7 mouse cellular contexts compared by ENCODE assay signal in the genomic region with DNA sequence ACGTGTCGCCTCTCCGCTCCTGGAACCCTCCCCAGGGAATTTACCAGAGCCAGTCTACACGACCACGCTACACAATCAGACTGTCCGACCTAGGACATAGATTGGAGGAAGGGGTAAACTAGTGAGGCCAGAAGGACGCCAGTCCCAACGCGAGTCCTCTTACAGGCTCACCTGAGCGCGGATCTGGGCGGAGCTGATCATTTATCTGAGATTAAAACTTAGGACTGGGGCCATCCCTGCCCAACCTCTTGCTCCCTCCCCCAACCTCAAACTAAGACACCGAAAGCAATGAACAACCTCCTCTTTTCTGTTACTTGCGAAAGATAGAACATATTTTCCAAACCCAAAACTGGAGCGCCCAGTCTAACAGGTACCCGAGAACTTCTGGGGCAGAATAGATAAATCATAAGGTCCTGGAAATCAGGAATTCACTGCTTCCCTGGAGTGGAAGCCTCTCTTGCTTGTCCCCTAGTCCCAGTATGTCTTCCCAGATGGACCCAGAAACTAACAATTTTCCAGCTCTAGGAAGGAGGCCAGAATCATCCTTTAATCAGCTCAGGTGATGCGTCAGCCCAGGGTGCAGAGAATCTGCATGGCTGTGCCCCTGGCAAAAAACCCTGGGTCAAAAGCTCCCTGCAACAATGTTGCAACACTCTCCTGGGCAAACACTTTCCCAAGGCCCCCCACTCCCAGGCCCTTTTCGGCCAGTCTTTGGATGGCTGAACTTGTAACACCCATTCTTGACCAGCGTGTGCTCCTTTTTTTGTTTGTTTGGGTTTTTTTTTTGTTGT. TPM values are rescaled to one million over a fixed set of nuclear protein-coding genes. Genes with fewer than 3 reads are reported as not detected.
A peak's percentile ranks its signal among the peaks of the same experiment; 100 is the strongest.
DNase-seq lines count a peak whose midpoint lies in the region; ATAC-seq and TF ChIP-seq lines count a peak whose summit lies in the region.

No protein-coding gene starts in this region.

- no peaks in the 10 kb centered on the region; the same call in 1 of the 2 replicates for H3K36me3 ChIP-seq in lung, embryonic 16.5 days (ENCODE audit: control insufficient read depth, insufficient read depth, low read length)
- H3K36me3 ChIP-seq in forebrain, embryonic 10.5 days (replicated peaks) = peaks cover 20% of the 10 kb centered on the region
- H3K36me3 ChIP-seq in intestine, postnatal 0 days (ENCODE audit: control insufficient read depth, insufficient read depth) = no peaks in the 10 kb centered on the region

- peak overlapping the region; percentile 76 for H3K9ac ChIP-seq in lung, embryonic 16.5 days (ENCODE audit: low read length)
- H3K9ac ChIP-seq in intestine, postnatal 0 days (ENCODE audit: low read depth, low read length) = 0 out of 2 replicates have a peak overlapping the region, but pooled peaks have one; percentile 66

- no peaks in the 10 kb centered on the region for H3K27me3 ChIP-seq in lung, embryonic 16.5 days (ENCODE audit: control insufficient read depth, insufficient read depth, low read depth, low read length)
- H3K27me3 ChIP-seq in forebrain, embryonic 10.5 days (ENCODE audit: poor library complexity, severe bottlenecking) = peaks cover 49% of the 10 kb centered on the region
- H3K27me3 ChIP-seq in intestine, postnatal 0 days (replicated peaks; ENCODE audit: control insufficient read depth, insufficient read depth, low read length) = no peaks in the 10 kb centered on the region

- peak overlapping the region; percentile 73 for H3K4me3 ChIP-seq in lung, embryonic 16.5 days (ENCODE audit: low read length)
- H3K4me3 ChIP-seq in forebrain, embryonic 10.5 days = peak overlapping the region; percentile 93
- H3K4me3 ChIP-seq in intestine, postnatal 0 days (ENCODE audit: low read depth, low read length) = peak overlapping the region; percentile 79
- H3K4me3 ChIP-seq in olfactory bulb, adult 2 months (ENCODE audit: insufficient read depth, low read depth, low read length) = peak overlapping the region; percentile 74

- WGBS in lung, embryonic 16.5 days = 23% methylated on average over 19 of the region's 19 CpGs
- WGBS in forebrain, embryonic 10.5 days = 19% methylated on average over 19 of the region's 19 CpGs
- 24% methylated on average over 19 of the region's 19 CpGs for WGBS in intestine, postnatal 0 days
- 32% methylated on average over 19 of the region's 19 CpGs for WGBS in olfactory bulb, adult 2 months

- no peaks in the 10 kb centered on the region for H3K9me3 ChIP-seq in lung, embryonic 16.5 days (ENCODE audit: control insufficient read depth, low read length)
- 0 out of 2 replicates have a peak, but pooled peaks cover 4% of the 10 kb centered on the region for H3K9me3 ChIP-seq in forebrain, embryonic 10.5 days
- no peaks in the 10 kb centered on the region for H3K9me3 ChIP-seq in intestine, postnatal 0 days (ENCODE audit: control insufficient read depth)

- peaks cover 28% of the 10 kb centered on the region for H3K4me1 ChIP-seq in lung, embryonic 16.5 days (replicated peaks; ENCODE audit: control insufficient read depth, insufficient read depth, low read length)
- peaks cover 43% of the 10 kb centered on the region for H3K4me1 ChIP-seq in forebrain, embryonic 10.5 days
- H3K4me1 ChIP-seq in intestine, postnatal 0 days (replicated peaks; ENCODE audit: control insufficient read depth, insufficient read depth, low read length) = peaks cover 13% of the 10 kb centered on the region
- H3K4me1 ChIP-seq in olfactory bulb, adult 2 months (ENCODE audit: control insufficient read depth, insufficient read depth, low read length) = peaks cover 24% of the 10 kb centered on the region

- no peak for TF ChIP-seq POLR2A in olfactory bulb, adult 2 months (IDR thresholded peaks at IDR 0.05; ENCODE audit: insufficient read depth, low read depth, low read length)

- peak overlapping the region; percentile 93 for H3K4me2 ChIP-seq in lung, embryonic 16.5 days (ENCODE audit: low read depth, low read length)
- peak overlapping the region; percentile 74 for H3K4me2 ChIP-seq in intestine, postnatal 0 days (replicated peaks; ENCODE audit: low read depth)

- peak overlapping the region; percentile 77 for H3K27ac ChIP-seq in lung, embryonic 16.5 days (ENCODE audit: low read length)
- H3K27ac ChIP-seq in forebrain, embryonic 10.5 days = peak overlapping the region; percentile 97
- peak overlapping the region; percentile 41; the same call in 1 of the 2 replicates for H3K27ac ChIP-seq in intestine, postnatal 0 days (ENCODE audit: low read depth, low read length)
- H3K27ac ChIP-seq in olfactory bulb, adult 2 months (ENCODE audit: insufficient read depth, low read depth, low read length) = peak overlapping the region; percentile 58

- no peak for TF ChIP-seq CTCF in intestine, postnatal 0 days (IDR thresholded peaks at IDR 0.05; ENCODE audit: low read depth)
- TF ChIP-seq CTCF in olfactory bulb, adult 2 months (IDR thresholded peaks at IDR 0.05; ENCODE audit: insufficient read depth, low read depth, low read length) = no peak

- ATAC-seq in lung, embryonic 16.5 days (ENCODE audit: low read depth) = no peak; the same call in 1 of the 2 replicates
- peak; percentile 4; the same call in 1 of the 2 replicates for ATAC-seq in intestine, postnatal 0 days

- DNase-seq in lung, postnatal 4 days = no peak
- no peak for DNase-seq in forebrain, embryonic 10.5 days (ENCODE audit: extremely low spot score, low spot score)
- DNase-seq in right cerebral cortex, postnatal 10 days (ENCODE audit: low spot score in 2 of 2) = no peak
- no peak for DNase-seq in gastrocnemius, adult 8-10 months (ENCODE audit: low spot score in 2 of 2)

RNA-seq across cellular contexts. Expression of gene Acly, which starts 0.8 kb away (rescaled TPM):
- polyA plus RNA-seq in lung, embryonic 16.5 days (2015; fragmentation: Nextera tagmentation; extraction: Ambion mirVana) = 150 and 155 TPM in 2 replicates
- polyA plus RNA-seq in forebrain, embryonic 10.5 days (2016; fragmentation: Nextera tagmentation; extraction: Ambion mirVana) = 287 and 294 TPM in 2 replicates
- polyA plus RNA-seq in intestine, postnatal 0 days (2015; fragmentation: Nextera tagmentation; extraction: Ambion mirVana) = 29.3 and 29.5 TPM in 2 replicates
- polyA plus RNA-seq in olfactory bulb, adult 2 months (2012; ENCODE audit: insufficient read depth, insufficient read length, low replicate concordance, missing spikeins) = not detected in 2 replicates
- 1 to 10 TPM; 6.9 to 8.5 (median 8.0) TPM for total RNA-seq in gastrocnemius, adult 8-10 months (2022)

RNA-seq across cellular contexts. Expression of gene Ttc25, which starts 16.8 kb away (rescaled TPM):
- 4.0 and 4.5 TPM in 2 replicates for polyA plus RNA-seq in lung, embryonic 16.5 days (2015; fragmentation: Nextera tagmentation; extraction: Ambion mirVana)
- 1.4 and 1.5 TPM in 2 replicates for polyA plus RNA-seq in forebrain, embryonic 10.5 days (2016; fragmentation: Nextera tagmentation; extraction: Ambion mirVana)
- polyA plus RNA-seq in intestine, postnatal 0 days (2015; fragmentation: Nextera tagmentation; extraction: Ambion mirVana) = 0.18 and 0.22 TPM in 2 replicates
- polyA plus RNA-seq in olfactory bulb, adult 2 months (2012; ENCODE audit: insufficient read depth, insufficient read length, low replicate concordance, missing spikeins) = not detected in 2 replicates
- total RNA-seq in gastrocnemius, adult 8-10 months (2022) = under 1 TPM; 0.09 to 0.51 (median 0.24) TPM

RNA-seq across cellular contexts. Expression of gene Cnp, which starts 46.1 kb away (rescaled TPM):
- polyA plus RNA-seq in lung, embryonic 16.5 days (2015; fragmentation: Nextera tagmentation; extraction: Ambion mirVana) = 35.2 and 35.5 TPM in 2 replicates
- polyA plus RNA-seq in forebrain, embryonic 10.5 days (2016; fragmentation: Nextera tagmentation; extraction: Ambion mirVana) = 15.3 and 17.5 TPM in 2 replicates
- 15.6 and 16.3 TPM in 2 replicates for polyA plus RNA-seq in intestine, postnatal 0 days (2015; fragmentation: Nextera tagmentation; extraction: Ambion mirVana)
- polyA plus RNA-seq in olfactory bulb, adult 2 months (2012; ENCODE audit: insufficient read depth, insufficient read length, low replicate concordance, missing spikeins) = not detected in 2 replicates
- 1 to 10 TPM; 2.3 to 5.5 (median 4.2) TPM for total RNA-seq in gastrocnemius, adult 8-10 months (2022)

RNA-seq across cellular contexts. Expression of gene Klhl11, which starts 56.0 kb away (rescaled TPM):
- polyA plus RNA-seq in lung, embryonic 16.5 days (2015; fragmentation: Nextera tagmentation; extraction: Ambion mirVana) = 8.3 and 8.4 TPM in 2 replicates
- polyA plus RNA-seq in forebrain, embryonic 10.5 days (2016; fragmentation: Nextera tagmentation; extraction: Ambion mirVana) = 8.2 and 10.0 TPM in 2 replicates
- polyA plus RNA-seq in intestine, postnatal 0 days (2015; fragmentation: Nextera tagmentation; extraction: Ambion mirVana) = 1.8 and 1.9 TPM in 2 replicates
- not detected in 2 replicates for polyA plus RNA-seq in olfactory bulb, adult 2 months (2012; ENCODE audit: insufficient read depth, insufficient read length, low replicate concordance, missing spikeins)
- total RNA-seq in gastrocnemius, adult 8-10 months (2022) = 1 to 10 TPM; 2.6 to 4.1 (median 3.0) TPM

Comparison
In these comparisons a context has a peak if more than half of its experiments do, and no peak if none do; other contexts are left out.
1. H3K27ac ChIP-seq: peak in every context shown above with its lines; median percentile 97 in forebrain, embryonic 10.5 days; 77 in lung, embryonic 16.5 days; 58 in olfactory bulb, adult 2 months; 41 in intestine, postnatal 0 days.